Mouse (Mus musculus) spleen, postnatal 36 days (tissue): ENCODE results near the gene Arhgef39.
"Not testable (repeated sequence)": the region's sequence is repeated elsewhere in the genome, so short reads cannot be mapped to it uniquely, and the experiment has no call there.

Experiments
- DNase-seq, 2 experiments: peaks; one replicate each; pipeline ENCODE4 v3.0.0; 2022; ENCODE audit warnings: low spot score in 2 of 2, mixed read lengths in 1 of 2

Arhgef39 gene

DNA sequence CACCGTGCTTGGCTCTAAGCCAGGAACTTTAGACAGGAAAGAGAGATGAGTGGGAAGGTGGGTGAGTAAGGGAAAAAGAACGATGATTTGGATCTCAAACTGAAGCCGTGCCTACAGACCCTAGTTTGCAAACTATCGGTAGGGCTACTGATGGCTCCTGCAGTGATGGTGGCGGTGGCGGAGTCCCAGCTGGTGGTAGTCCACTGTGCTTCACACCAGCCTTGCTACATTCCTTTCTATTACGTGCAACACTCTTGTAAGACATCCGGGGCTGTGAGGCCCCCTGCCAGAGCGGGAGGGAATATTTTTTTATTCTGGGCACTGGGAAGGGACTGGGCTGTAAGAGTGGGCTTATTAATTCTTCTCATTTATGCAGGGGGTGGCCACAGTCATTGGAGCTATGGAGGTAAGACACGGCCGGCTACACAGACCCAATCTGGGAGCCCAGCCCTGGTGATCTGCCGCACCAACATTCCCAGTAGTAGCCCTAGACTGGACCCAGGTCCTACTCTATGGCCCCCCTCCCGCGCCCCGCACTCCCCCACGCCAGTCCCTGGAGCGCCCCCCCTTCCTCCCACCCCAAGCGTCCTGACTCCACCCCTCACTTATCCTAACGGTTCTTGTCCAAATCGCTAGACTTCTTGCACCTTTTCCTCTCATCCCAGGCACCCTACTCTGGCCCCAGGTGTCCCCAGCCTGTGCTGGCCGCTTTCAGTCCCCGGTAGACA lies 8.6 kb upstream of the Arhgef39 start:
- DNase-seq = no peak

DNA sequence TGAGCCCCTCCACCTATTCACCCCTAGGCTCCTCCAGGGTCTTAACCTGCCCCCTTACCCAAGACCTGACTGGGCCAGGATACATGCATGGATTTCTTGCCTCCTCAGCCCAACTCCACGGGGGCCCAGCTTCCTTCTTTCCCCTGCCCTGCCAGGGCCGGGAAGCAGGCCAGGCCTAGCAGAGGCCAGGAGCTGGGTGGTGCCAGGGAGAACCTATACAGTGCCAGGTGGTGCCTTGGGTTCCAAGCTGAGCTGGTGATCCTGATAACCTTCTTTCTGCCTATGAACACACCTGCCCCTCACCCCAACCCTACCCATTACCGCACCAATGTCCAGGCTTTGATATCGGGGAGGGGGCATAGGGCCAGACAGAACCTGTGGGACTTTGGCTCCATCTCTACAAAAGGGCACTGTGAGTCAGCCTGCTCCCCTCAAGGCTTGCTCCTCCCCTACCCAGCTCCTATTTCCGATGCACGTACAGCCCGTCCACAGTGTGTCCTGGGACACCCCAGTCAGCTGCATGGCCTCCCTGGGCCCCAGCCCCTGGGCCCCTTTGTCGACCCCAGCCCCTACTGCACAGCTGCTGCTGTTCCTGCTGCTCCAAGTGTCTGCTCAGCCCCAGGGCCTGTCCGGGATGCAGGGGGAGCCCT lies 7.2 kb upstream of the Arhgef39 start, which contains the start of gene Car9:
TSS of gene Car9 (plus strand) at position 431 of the 650 bp plus-strand sequence.
- no peak for DNase-seq

DNA sequence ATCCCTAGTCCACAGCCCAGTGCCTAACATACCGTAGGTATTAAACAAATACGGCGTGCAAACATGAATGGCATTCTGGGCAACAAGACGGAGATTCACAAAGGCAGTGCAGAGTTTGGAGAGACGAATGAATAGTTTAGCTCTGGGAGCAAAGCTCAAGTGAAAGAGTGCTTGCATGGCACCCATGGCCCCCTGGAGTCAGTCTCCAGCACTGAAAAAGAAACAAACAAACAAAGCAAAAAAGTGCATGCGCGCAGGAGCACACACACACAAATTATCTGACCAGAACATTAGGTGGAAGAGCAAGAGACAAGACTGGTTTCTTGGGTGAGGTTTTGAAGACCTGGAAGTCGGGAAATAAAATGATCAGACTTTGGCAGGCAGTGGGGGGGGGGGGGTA lies 6.6 kb upstream of the Arhgef39 start:
- no peak for DNase-seq

DNA sequence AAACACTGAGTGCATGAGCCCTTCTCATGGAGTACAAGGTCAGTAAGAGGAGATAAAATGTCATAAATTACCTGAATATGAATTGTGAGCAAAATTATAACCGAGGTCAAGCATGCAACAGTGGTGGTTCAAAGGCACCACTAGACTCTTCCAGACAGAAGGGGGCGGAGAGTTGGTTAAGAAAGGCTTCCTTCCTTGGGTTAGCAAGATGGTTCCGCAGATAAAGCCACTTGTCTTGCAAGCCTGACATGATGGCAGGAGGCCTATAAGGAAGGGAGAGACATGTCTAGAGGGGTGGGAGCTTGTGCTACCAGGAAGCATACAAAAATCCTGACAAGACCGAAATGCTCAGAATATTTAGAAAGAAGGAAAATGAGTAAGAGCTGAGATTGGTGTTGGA lies 4.8 kb upstream of the Arhgef39 start:
- no peak for DNase-seq

DNA sequence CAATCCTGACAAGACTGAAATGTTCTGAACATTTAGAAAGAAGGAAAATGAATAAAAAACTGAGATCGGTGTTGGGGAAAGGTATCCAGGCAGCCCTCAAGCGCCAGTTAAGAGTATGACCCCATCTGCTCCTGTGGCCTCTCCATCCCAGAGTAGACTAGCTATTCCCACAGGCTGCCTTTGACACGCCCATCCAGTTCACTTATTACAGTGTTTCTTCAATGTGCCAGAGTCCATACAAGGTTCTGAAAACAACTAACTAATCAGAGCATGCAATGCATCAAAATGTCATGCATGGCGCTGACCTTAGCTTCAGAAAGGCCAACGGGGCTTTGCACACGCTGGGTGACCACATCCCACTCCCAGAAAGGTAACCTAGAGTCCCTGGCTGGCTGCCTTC lies 4.0 kb upstream of the Arhgef39 start:
- DNase-seq = no peak

DNA sequence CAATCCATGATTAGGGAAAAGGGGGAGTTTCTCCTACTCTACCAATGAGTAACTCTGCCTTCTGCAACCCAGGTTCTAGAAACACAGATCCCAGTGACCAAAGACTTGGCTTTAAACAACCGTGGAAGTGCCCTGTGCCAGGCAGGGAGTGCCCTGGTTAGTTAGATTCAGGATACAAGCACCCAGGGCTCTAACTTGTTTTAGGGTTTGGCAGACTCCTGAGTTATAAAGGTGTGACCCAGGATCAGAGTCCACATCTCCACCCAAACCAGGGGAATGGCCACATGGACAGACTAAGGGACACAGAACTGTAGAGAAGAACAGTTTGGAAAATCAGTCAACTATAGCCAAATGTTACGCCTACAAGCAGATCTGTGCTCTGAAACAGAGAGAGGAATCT lies 3.5 kb upstream of the Arhgef39 start:
- DNase-seq = no peak

DNA sequence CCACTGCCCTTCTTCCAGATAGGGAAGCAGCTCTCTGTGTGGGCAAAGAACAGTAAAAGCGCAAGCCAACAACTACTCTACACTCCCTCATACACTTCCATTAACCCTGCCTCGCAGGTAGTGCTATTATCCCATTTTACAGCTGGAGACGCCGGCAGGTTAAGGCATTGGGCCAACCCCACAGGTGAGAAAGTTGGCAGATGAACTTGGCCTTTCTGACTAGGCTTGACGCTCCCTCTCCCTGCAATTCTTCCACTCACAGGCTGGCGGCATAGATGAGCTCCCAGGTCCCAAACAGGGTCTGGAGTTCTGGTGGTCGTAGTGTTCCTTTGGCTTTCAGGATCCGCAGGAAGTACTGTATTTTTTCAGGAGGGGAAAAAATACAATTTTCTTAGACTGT lies 512 bp downstream of the Arhgef39 start:
- DNase-seq = no peak

DNA sequence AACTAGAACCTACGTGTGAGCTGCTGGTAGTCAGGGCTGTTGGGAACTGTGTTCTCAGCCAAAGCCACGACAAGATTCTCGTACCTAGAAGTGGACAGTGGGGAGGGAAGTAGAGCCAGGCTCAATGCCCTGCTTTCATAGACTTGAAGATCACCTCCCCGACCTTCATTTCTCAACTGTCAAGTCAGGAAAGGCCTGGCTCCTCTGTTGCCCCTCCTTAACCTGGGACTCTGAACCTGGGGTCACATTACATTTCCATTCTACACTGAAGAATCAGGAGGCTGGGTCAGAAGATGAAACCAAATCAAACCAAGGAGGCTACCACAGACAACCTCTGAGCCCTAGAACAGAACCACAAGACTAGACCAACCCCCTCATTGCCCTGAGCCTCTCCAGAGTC lies 1.5 kb downstream of the Arhgef39 start:
- no peak for DNase-seq

DNA sequence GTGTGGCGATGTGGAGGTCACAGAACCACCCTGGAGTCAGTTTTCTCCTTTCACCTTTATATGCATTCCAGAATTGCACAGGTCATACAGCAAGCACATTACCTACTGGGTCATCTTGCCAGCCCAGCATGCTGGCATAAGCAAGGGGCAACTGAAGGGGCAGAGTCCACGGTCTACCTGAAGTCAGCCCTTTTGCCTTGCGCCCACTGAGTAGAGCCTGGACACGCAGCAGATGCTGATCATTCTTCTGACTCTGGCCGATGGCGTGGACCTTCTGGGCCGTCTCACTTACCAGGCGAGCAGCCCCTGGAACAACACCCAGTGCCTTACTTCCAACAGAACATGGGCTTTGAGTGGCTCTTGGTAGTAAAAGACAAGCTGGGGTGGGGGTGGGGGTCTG lies 2.1 kb downstream of the Arhgef39 start:
- no peak for DNase-seq

DNA sequence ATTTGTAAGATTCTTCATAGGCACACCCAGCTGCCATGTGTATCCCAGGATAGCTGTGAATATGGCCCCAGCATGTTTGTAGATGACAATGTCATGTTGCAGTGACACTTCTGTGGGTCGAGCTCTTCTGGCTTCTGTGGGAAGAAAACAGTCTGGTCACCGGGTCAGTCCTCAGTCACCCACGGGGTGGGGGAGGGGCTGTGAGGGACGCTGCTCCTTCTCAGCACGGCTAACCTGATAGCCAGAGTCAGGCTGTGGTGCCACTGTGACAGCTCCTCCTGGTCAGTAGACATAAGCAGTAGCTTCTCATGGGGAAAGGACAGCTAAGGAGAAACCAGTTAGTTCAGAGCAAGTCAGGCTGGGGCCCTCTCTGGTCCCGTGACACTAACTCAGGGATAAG lies 2.9 kb downstream of the Arhgef39 start:
- DNase-seq = no peak

DNA sequence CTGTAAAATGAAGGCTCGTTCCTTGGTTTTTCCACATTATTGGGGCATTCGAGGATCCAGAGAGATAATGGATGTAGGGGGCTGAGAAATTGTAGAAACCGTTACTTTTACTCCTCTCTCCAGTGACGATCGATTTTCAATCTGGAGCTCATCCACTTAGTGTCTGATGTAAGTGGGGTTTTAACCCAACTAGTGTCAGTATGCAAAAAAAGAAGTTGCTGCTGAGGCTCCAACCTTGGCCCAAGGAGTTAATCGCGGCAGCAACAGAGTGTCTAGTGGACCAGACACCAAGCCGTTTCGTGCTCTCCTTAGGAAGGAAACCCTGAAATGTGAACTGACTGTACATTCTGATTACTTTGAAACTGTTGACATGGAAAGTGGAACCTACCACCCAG lies 5.7 kb downstream of the Arhgef39 start:
- no peak for DNase-seq

DNA sequence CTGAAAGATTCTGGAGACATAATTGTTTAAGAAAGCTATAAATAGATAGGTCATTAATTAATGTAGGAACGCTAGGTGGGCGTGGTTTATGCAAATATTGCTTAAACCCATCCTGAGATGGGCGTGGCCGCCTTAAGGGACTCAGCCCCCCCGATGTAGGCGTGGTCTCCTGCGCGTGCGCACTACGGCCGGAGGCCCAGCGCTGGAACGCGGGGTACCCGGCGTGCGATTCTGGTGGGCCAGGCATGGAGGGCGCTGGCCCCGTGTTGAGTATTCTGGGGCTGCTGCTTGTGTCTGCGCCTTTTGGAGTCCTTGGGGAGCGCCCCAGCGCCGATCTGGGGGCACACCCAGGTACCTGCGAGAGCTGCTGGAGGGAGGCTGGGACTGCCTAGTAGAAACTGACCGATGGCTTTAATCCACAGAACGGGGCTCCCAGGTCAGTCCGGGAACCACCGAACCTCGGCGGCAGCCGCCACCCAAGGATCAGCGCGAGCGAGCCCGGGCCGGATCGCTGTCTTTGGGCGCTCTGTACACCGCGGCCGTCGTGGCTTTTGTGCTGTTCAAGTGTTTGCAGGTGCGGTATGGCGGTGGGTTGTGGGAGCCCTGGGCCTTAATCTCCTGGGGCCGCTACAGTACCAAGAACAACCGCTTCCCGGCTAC lies 6.2 kb downstream of the Arhgef39 start:
- DNase-seq = peak; percentile 94 to 96

DNA sequence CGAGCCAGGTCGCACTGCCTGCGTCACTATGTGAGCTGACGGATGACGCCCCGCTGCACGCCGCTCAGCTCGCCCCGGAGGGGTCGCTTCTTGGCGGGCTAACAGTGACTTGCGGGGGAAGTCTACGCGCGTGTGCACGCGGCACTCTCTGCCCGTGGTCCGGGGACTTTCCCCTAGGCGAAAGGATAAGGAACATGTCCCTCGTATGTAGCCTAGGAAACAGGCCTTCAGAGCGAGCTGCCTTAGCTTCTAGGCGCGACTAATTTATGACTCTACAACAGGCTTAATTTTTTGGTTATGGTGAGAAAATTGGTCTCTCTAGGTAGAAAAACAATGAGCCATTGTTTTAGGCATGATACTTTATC lies 6.7 kb downstream of the Arhgef39 start, which contains the start of gene Ccdc107:
TSS of gene Ccdc107 (plus strand) at position 80 of the 365 bp plus-strand sequence.
- DNase-seq = peak; percentile 95 to 96

DNA sequence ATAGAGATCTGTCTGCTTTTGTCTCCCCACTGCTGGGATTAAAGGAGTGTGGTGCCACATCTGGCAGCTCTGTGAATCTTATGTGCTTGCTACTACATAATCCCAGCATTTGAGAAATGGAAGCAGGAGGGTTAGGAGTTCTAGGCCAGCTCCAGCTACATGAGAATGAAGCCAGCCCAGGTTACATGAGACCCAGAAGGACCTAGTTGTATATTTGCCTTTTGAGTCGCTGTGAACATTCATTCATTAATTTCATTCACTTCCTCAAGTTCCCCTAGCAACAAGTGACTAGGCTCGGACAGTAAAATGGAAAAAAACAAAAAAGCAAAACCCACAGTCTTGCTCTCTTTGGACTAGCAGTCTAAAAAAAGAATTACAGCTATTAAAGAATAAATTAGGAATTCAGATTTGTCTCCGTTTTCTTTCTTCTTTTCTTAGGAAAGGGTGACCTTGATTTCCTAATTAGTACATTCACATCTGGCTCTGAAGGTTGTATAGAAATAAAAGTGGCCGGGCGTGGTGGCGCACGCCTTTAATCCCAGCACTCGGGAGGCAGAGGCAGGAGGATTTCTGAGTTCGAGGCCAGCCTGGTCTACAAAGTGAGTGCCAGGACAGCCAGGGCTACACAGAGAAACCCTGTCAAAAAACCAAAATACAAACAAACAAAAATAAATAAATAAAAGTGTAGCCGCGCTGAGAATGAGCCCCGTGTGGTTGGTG lies 7.2 kb downstream of the Arhgef39 start:
- no peak for DNase-seq

DNA sequence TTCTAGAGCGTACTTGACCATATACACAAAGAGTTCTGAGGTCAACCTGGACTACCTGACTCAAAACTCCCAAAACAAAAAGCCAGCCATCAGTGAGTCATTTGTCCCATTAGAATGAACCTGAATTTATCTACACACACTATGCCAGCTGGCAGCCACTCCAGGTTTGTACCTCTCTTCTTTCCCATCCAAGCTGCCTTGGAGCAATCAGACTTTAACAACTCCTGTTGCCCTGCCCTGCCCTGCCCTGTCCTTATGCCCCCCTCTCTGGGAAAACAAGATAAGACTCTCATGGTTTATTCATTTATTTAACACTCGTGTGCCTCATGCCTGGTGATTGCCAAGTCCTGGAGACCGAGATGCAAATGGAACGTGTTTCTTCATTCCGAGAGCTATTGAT lies 8.7 kb downstream of the Arhgef39 start:
- DNase-seq = no peak

DNA sequence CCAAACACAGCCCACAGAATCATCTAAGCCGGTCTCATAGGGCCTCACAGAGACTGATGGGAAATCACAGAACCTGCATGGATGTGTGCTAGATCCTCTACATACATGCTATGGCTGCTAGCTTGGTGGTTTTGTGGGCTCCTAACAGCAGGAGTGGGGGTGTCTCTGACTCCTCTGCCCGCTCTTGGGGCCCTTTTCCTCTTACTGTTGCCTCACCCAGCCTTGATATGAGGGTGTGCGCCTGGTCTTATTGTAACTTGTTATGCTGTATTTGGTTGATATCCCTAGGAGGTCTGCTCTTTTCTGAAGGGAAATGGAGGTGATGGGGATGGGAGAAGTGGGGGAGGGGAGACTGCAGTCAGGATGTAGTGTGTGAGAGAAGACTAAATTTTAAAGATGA lies 9.9 kb downstream of the Arhgef39 start:
- DNase-seq = no peak

DNA sequence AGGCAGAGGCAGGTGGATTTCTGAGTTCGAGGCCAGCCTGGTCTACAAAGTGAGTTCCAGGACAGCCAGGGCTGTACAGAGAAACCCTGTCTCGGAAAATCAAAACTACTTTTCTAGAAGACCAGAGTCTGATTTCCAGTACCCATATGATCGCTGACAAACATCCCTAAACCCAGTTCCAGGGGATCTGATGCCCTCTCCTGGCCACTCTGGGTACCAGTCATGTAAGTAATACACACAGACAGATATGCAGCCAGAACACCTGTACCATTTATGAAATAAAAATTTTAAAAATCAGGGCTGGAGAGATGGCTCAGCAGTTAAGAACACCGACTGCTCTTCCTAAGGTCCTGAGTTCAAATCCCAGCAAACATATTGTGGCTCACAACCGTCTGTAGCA lies 13.8 kb downstream of the Arhgef39 start:
- not testable (repeated sequence) for DNase-seq

DNA sequence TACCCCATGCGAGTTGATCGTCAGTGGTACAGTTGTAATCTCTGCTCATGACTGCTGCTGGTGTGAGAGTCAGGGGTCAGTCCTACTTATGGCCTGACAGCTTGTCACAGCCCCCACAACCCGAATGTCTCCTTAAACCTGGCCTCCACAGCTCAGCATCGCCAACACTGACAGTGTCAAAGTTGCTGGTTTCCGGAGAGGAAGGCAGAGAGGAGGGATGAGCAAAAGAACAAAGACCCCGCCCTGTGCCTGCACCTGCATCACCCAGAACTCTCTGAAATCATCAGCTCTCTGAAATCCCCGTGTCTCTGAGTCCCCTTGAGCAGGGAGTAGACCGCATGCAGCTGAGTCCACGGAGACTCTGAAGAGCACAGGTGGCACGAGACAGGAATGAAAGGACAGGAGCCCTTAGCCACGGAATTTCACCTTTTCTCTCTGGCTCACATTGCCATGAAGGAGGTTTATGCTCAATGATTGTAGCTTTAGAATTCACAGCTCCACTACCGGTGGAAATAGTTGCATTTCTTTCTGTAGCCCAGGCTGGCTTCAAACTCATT lies 15.9 kb downstream of the Arhgef39 start, which contains the start of gene Sit1:
TSS of gene Sit1 (minus strand) at position 200 of the 557 bp plus-strand sequence.
- DNase-seq = peak; percentile 60 to 66

DNA sequence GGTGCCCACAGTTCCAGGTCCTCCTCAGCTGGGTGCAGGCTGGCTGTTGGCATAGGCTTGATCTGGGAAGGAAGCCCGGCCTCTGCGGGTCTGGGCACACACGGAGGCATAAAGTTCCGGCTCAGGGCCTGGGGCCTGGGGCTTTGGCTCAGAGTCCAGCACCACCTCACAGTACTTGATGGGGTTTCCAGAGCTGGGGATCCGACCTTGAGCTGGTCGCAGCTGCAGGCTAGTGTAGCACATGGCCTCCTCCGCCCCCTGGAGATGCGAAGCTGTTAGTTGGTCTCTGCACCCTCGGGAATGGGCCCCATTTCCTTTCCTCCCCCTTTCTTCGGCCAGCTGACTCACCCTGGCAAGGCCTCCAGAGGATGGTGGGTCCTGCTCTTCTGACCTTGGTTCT lies 16.9 kb downstream of the Arhgef39 start:
- DNase-seq = no peak

DNA sequence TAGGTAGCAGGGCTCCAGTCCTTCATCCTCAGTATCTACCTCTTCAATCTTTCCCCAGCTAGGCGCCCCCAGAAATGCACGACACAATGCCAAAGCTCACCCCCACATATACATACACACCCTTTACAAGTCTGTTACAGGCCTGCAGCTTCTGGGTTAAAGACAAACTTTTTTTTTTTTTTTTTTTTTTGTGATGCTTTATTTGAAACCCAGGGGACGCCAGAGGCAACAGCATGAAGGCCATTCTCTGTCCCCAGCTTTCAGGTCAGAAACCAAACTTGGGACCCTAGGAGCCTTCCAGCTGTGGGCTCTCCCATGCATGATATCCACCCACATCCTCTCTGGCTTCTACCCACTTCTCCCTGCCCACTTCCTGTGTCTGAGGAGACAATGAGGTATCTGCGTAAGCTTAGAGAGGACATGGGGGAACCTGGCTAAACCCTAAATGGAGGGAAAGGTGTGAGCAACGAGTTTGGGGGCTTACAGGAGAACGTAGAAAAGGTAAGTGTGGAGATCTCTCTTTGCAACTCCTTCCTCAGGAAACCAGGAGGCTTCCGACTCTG lies 17.5 kb downstream of the Arhgef39 start:
- DNase-seq = peak; percentile 46 to 58

DNA sequence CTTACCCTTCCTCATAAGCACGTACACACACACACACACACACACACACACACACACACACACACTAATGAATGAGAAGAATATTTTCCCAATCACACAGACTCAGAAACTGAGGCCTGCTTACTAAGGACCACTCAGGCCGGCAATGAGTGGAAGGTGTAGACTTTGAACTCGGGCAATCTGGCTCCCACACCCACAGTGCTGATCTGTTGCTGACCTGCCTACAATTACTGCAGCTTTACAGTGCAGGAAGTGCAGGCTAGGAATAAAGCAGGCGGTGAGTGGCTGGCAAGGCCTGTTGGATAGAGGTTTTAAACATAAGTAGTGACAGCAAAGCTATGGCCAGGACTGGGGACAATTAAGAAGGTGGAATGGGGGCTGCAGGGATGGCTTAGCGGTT lies 18.5 kb downstream of the Arhgef39 start:
- DNase-seq = no peak
